Mouse (Mus musculus) 3T3-L1 (cell line): ENCODE measurements at regions not wholly inside any gene's neighbourhood (a gene's known extent, or its start where the extent isn't known, plus 50 kb on each side); places are given as distances from the start of the nearest gene placed in this dataset.

Experiments
- DNase-seq: peaks from one replicate; pipeline ENCODE4 v3.0.0-alpha.2; 2015; ENCODE audit warnings: low read depth, low spot score

DNA sequence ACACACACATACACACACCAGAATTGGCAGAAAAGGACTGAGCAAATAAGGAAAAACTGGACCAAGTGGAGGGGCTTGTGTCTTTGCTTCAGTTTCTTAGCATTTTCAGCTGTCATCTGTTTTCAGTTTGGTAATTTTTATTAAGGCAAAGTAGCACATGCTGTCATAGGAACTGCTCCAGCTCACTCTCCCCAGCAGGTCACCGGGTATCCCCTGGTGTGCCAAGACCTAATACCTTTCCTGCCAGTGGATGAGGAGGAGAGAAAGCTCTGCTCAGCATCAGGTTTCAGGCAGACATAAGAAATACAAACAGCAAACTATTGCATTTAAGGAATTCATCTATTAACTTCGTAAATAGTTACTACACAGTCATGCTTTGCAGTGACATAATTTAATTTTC is 109.8 kb upstream of the Hey2 start:
- no peak for DNase-seq

- DNase-seq = no peak
Observed at GRCm38 (mm10) chr10:30946601-30947000, 104.0 kb upstream of the Hey2 start.

GRCm38 (mm10) chr10:30918322-30918988 is 75.9 kb upstream of the Hey2 start:
- DNase-seq = peak; percentile 82

- DNase-seq = peak; percentile 26
Observed at GRCm38 (mm10) chr10:30893771-30894170, 51.2 kb upstream of the Hey2 start.
